In genomic region chr13:21919836-21920431, GRCm38 (mm10) we compare ENCODE assay signal across 9 mouse cellular contexts. TPM values are rescaled to one million over a fixed set of nuclear protein-coding genes. Genes with fewer than 3 reads are reported as not detected.
DNase-seq lines count a peak whose midpoint lies in the region; ATAC-seq and TF ChIP-seq lines count a peak whose summit lies in the region.
"Had no signal": no experiment of that assay in that cellular context is flagged by ENCODE, and none has a peak within 500 bp of the region (broad histone marks: within the 10 kb centered on the region; RNA-seq: fewer than 3 reads in every experiment).

No protein-coding gene starts in this region.

- peaks cover 19% of the 10 kb centered on the region; the same call in 1 of the 2 replicates for H3K27me3 ChIP-seq in midbrain, embryonic 10.5 days (ENCODE audit: low read depth, poor library complexity, severe bottlenecking)
- peaks cover 49% of the 10 kb centered on the region for H3K27me3 ChIP-seq in midbrain, embryonic 14.5 days (ENCODE audit: control insufficient read depth, insufficient read depth, low read length)

- H3K9me3 ChIP-seq in midbrain, embryonic 10.5 days (replicated peaks), result no peaks in the 10 kb centered on the region
- H3K9me3 ChIP-seq in midbrain, embryonic 14.5 days (ENCODE audit: control insufficient read depth, low read length), result no peaks in the 10 kb centered on the region

- no peak overlapping the region for H3K4me2 ChIP-seq in midbrain, embryonic 14.5 days (ENCODE audit: low read length)

- peak; percentile 73 for DNase-seq in embryo, embryonic 10 days (ENCODE audit: low spot score)
- no peak for DNase-seq in embryo, embryonic 11 days
- peak; percentile 41 for DNase-seq in midbrain, embryonic 10.5 days (ENCODE audit: low spot score)
- no peak for DNase-seq in midbrain, embryonic 14.5 days
- no peak for DNase-seq in layer of hippocampus, adult 9-10 months (ENCODE audit: low spot score)
- DNase-seq in cerebellum, postnatal 10 days, result no peak
- DNase-seq: cerebellum, adult 18-20 months had no signal

- peaks cover 10% of the 10 kb centered on the region for H3K4me1 ChIP-seq in midbrain, embryonic 10.5 days
- 0 out of 2 replicates have a peak, but pooled peaks cover 5% of the 10 kb centered on the region for H3K4me1 ChIP-seq in midbrain, embryonic 14.5 days (ENCODE audit: control insufficient read depth, insufficient read depth, low read length)
- H3K4me1 ChIP-seq in embryonic fibroblast, embryonic 13.5 days (ENCODE audit: control insufficient read depth, insufficient read depth, low read length), result no peaks in the 10 kb centered on the region

- no peak for TF ChIP-seq POLR2A in embryonic fibroblast, embryonic 13.5 days (IDR thresholded peaks at IDR 0.05; ENCODE audit: low read depth, low read length)

- 5% methylated on average over 11 of the region's 11 CpGs for WGBS in midbrain, embryonic 10.5 days
- 5% methylated on average over 11 of the region's 11 CpGs for WGBS in midbrain, embryonic 14.5 days

- H3K36me3 ChIP-seq in midbrain, embryonic 10.5 days, result no peaks in the 10 kb centered on the region
- no peaks in the 10 kb centered on the region for H3K36me3 ChIP-seq in midbrain, embryonic 14.5 days (ENCODE audit: control insufficient read depth, insufficient read depth, low read length)

- no peak for ATAC-seq in midbrain, embryonic 14.5 days (ENCODE audit: low FRiP score, low TSS enrichment)
- peak; percentile 22 for ATAC-seq in megakaryocyte progenitor cell, adult 5-6 weeks (replicated peaks; ENCODE audit: poor library complexity)

- no peak for TF ChIP-seq CTCF in embryonic fibroblast, embryonic 13.5 days (IDR thresholded peaks at IDR 0.05; ENCODE audit: borderline replicate concordance, insufficient read depth, low read length)

- peak overlapping the region; percentile 56 for H3K4me3 ChIP-seq in midbrain, embryonic 10.5 days
- H3K4me3 ChIP-seq in midbrain, embryonic 14.5 days (replicated peaks; ENCODE audit: low read depth, low read length), result no peak overlapping the region
- peak overlapping the region; percentile 54 for H3K4me3 ChIP-seq in embryonic fibroblast, embryonic 13.5 days (ENCODE audit: insufficient read depth, low read length)

- H3K9ac ChIP-seq in midbrain, embryonic 14.5 days (replicated peaks; ENCODE audit: low read length), result no peak overlapping the region

- H3K27ac ChIP-seq in midbrain, embryonic 10.5 days (replicated peaks), result no peak overlapping the region
- H3K27ac ChIP-seq in midbrain, embryonic 14.5 days (replicated peaks; ENCODE audit: low read depth, low read length), result no peak overlapping the region
- no peak overlapping the region for H3K27ac ChIP-seq in embryonic fibroblast, embryonic 13.5 days (ENCODE audit: insufficient read depth, low read length)

RNA-seq across cellular contexts. Expression of gene Zfp184, which starts 25.0 kb away (rescaled TPM):
- polyA plus RNA-seq in midbrain, embryonic 10.5 days (2016; fragmentation: Nextera tagmentation; extraction: Ambion mirVana), result 23.8 and 24.8 TPM in 2 replicates
- 16.8 and 18.2 TPM in 2 replicates for polyA plus RNA-seq in midbrain, embryonic 14.5 days (2014; fragmentation: Nextera tagmentation; extraction: Ambion mirVana)
- 2.9 and 5.0 TPM in 2 replicates for polyA plus RNA-seq in embryonic fibroblast, embryonic 13.5 days (2011; ENCODE audit: insufficient read length, low read depth, missing spikeins)
- total RNA-seq in megakaryocyte progenitor cell, adult 5-6 weeks (2015), result 13.3 and 16.1 TPM in 2 replicates
- total RNA-seq in megakaryocyte progenitor cell, adult 5-6 weeks (2017), result 9.2 and 15.1 TPM in 2 replicates

Comparison
In these comparisons a context has a peak if more than half of its experiments do, and no peak if none do; other contexts are left out.
1. DNase-seq: peak in embryo, embryonic 10 days (single experiment) and midbrain, embryonic 10.5 days (single experiment); none in embryo, embryonic 11 days (single experiment), midbrain, embryonic 14.5 days (single experiment), layer of hippocampus, adult 9-10 months (single experiment) and cerebellum, postnatal 10 days (0 of 2).